Mouse (Mus musculus) testis, postnatal 10 days (tissue): ENCODE results near the gene Dhx30.

Source experiments
- DNase-seq: peaks from one replicate; pipeline ENCODE4 v3.0.0; 2021; ENCODE audit warnings: low spot score

The Dhx30 gene

GRCm38 (mm10) chr9:110045763-110046377, 71.8 kb downstream of the Dhx30 start:
- no peak for DNase-seq

DNA sequence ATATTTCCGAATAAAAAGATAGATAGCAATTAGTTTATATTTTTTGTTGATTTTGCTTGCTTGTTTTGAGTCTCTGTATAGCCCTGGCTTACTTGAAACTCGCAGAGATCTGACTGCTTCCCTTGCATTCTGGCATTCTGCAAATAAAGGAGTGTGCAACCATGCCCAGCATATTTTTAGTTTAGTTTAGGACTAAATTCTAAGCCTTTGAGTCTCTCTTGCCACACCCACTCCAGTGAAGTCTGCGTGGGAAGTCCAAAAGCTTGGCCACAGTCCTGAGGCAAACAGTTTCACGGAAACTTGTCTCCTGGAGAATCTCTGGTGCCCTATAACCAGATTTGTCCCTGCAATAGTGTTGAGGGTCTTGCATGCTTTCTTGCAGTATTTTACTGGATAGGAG, 73.3 kb downstream of the Dhx30 start:
- no peak for DNase-seq

DNA sequence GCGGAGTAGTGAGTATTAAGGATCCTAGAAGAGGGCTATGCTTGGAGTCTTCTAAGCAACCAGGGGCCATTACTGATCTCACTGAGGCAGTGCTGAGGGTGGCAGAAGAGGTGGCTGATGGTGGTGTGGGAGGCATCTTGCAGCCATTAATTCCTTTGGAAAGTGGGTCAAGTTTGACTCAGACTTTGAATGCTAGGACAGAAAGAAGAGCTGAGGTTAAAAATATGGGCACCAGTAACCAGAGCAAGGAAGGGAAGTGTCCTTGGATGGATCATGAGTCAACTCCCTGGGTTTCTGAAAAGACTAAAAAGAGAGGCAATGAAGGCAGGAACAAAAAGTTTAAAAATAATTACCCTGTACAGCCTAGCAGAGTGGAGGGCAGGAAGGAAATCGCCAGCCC, 79.1 kb downstream of the Dhx30 start:
- DNase-seq, result no peak

- no peak for DNase-seq
Observed at GRCm38 (mm10) chr9:110037895-110038294, 79.7 kb downstream of the Dhx30 start.

DNA sequence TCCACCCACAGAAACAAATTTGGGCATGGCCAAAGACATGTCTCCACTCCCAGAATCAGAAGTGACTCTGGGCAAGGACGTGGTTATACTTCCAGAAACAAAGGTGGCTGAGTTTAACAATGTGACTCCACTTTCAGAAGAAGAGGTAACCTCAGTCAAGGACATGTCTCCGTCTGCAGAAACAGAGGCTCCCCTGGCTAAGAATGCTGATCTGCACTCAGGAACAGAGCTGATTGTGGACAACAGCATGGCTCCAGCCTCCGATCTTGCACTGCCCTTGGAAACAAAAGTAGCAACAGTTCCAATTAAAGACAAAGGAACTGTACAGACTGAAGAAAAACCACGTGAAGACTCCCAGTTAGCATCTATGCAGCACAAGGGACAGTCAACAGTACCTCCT, 82.5 kb downstream of the Dhx30 start:
- DNase-seq, result no peak
